Mouse (Mus musculus) hindbrain, embryonic 14.5 days (tissue): ENCODE measurements around the gene Zfp758. TPM values are rescaled to one million over a fixed set of nuclear protein-coding genes. Genes with fewer than 3 reads are reported as not detected.
A peak's percentile ranks its signal among the peaks of the same experiment; 100 is the strongest.
"Not testable (repeated sequence)": the region's sequence is repeated elsewhere in the genome, so short reads cannot be mapped to it uniquely, and the experiment has no call there.

Experiments
- ATAC-seq: fragments of 200-750 bp; cut with Nextera tagmentation; 2 replicates; pipeline ENCODE4 v1.8.0; 2017; ENCODE audit warnings: moderate number of reproducible peaks, mild to moderate bottlenecking, moderate TSS enrichment, moderate library complexity; ENCODE audit not compliant: low FRiP score
- DNase-seq: peaks from one replicate; pipeline ENCODE4 v3.0.0-alpha.2; 2015; ENCODE audit warnings: low spot score
- H3K27ac ChIP-seq: fragments of 300-500 bp; sonication (generic); 2 replicates; pipeline ENCODE4 v1.5.1; 2014; ENCODE audit warnings: mild to moderate bottlenecking, moderate library complexity
- H3K27me3 ChIP-seq: fragments of 300-500 bp; sonication (generic); 2 replicates; pipeline ENCODE4 v1.6.1; 2014; ENCODE audit warnings: mild to moderate bottlenecking, low read length, mixed read lengths; ENCODE audit not compliant: control insufficient read depth, insufficient read depth
- H3K36me3 ChIP-seq: fragments of 300-500 bp; sonication (generic); replicated peaks from 2 replicates; pipeline ENCODE4 v1.6.1; 2014; ENCODE audit not compliant: control insufficient read depth, insufficient read depth
- H3K4me1 ChIP-seq: fragments of 300-500 bp; sonication (generic); replicated peaks from 2 replicates; pipeline ENCODE4 v1.6.1; 2014; ENCODE audit warnings: antibody characterized with exemption, low read length, mixed read lengths; ENCODE audit not compliant: control insufficient read depth, insufficient read depth
- H3K4me2 ChIP-seq: fragments of 300-500 bp; sonication (generic); replicated peaks from 2 replicates; pipeline ENCODE4 v1.6.1; 2014; ENCODE audit warnings: mild to moderate bottlenecking, moderate library complexity
- H3K4me3 ChIP-seq: fragments of 300-500 bp; sonication (generic); replicated peaks from 2 replicates; pipeline ENCODE4 v1.5.1; 2014; ENCODE audit warnings: mild to moderate bottlenecking, low read length
- H3K9ac ChIP-seq: fragments of 300-500 bp; sonication (generic); 2 replicates; pipeline ENCODE4 v1.6.1; 2014
- H3K9me3 ChIP-seq: fragments of 300-500 bp; sonication (generic); 2 replicates; pipeline ENCODE4 v1.6.1; 2016; ENCODE audit warnings: low read length; ENCODE audit not compliant: control insufficient read depth
- WGBS: fragments of 180-500 bp; shearing (Covaris S2); extraction: QIAGEN DNeasy Blood & Tissue Kit; methylation state at CpG from one replicate; pipeline ENCODE4 v1.1.7; 2014; 5-methylcytosine and 5-hydroxymethylcytosine counted together
- polyA plus RNA-seq: library from polyadenylated mRNA; unstranded; fragments of >200 nt; fragmentation: Nextera tagmentation; extraction: Ambion mirVana; gene quantifications from 2 replicates; pipeline ENCODE4 v1.2.1, GENCODE M21; 2014

Gene Zfp758
- 8.8 and 9.1 TPM in 2 replicates for polyA plus RNA-seq

- not testable (repeated sequence) for H3K9me3 ChIP-seq, H3K27me3 ChIP-seq
- under 1% methylated on average over 28 of the region's 43 CpGs for WGBS
- H3K9ac ChIP-seq = peak within 1 kb of the TSS; percentile 76
- peak within 1 kb of the TSS; percentile 71 for H3K4me2 ChIP-seq
- H3K4me1 ChIP-seq = peaks cover 16% of the 10 kb centered on the region
- DNase-seq (peak; percentile 52), ATAC-seq (peak; percentile 98)
- H3K27ac ChIP-seq = peak within 1 kb of the TSS; percentile 68; the same call in 1 of the 2 replicates
- H3K4me3 ChIP-seq = peak within 1 kb of the TSS; percentile 51
- H3K36me3 ChIP-seq = peaks cover 16% of the 10 kb centered on the region
Observed at GRCm38 (mm10) chr17:22361101-22361781, at the start of gene Zfp758, which contains the start of gene Zfp944. Zfp758 (plus strand) TSS chr17:22361453. Zfp944 (minus strand) TSS chr17:22361400.

GRCm38 (mm10) chr17:22314219-22314618 is 47.0 kb upstream of the Zfp758 start:
- not testable (repeated sequence) for H3K27me3 ChIP-seq, H3K4me1 ChIP-seq, H3K9me3 ChIP-seq, H3K36me3 ChIP-seq
- peak overlapping the region; percentile 58 for H3K4me3 ChIP-seq
- peak overlapping the region; percentile 70 for H3K27ac ChIP-seq
- WGBS = 0% methylated on average over 3 of the region's 3 CpGs
- peak overlapping the region; percentile 61 for H3K4me2 ChIP-seq
- ATAC-seq = peak; percentile 67
- H3K9ac ChIP-seq = peak overlapping the region; percentile 74
- DNase-seq = peak; percentile 5

GRCm38 (mm10) chr17:22314730-22315226 is 46.5 kb upstream of the Zfp758 start, which contains the start of gene CT030661.1:
CT030661.1 (minus strand) TSS chr17:22314837.
- DNase-seq (peak; percentile 99), ATAC-seq (peak; percentile 99)
- WGBS = under 1% methylated on average over 20 of the region's 20 CpGs
- Histone ChIP-seq H3K4me2 (peak within 1 kb of the TSS; percentile 61), H3K4me3 (peak within 1 kb of the TSS; percentile 58), H3K27ac (peak within 1 kb of the TSS; percentile 70), H3K9ac (peak within 1 kb of the TSS; percentile 74)
- not testable (repeated sequence) for H3K9me3 ChIP-seq, H3K27me3 ChIP-seq, H3K4me1 ChIP-seq, H3K36me3 ChIP-seq

GRCm38 (mm10) chr17:22315247-22315646 is 46.0 kb upstream of the Zfp758 start:
- not testable (repeated sequence) for H3K36me3 ChIP-seq, H3K9me3 ChIP-seq, DNase-seq, H3K27me3 ChIP-seq, H3K4me1 ChIP-seq
- Histone ChIP-seq H3K27ac (0 out of 2 replicates have a peak overlapping the region, but pooled peaks have one; percentile 9), H3K4me3 (peak overlapping the region; percentile 58), H3K4me2 (peak overlapping the region; percentile 61), H3K9ac (peak overlapping the region; percentile 74)
- ATAC-seq = 0 out of 2 replicates have a peak, but pooled peaks have one; percentile 6
- WGBS = 15% methylated on average over 2 of the region's 2 CpGs

- Histone ChIP-seq H3K27ac (no peak overlapping the region), H3K4me3 (no peak overlapping the region), H3K4me2 (no peak overlapping the region), H3K27me3 (no peaks in the 10 kb centered on the region), H3K9me3 (no peaks in the 10 kb centered on the region), H3K9ac (no peak overlapping the region), H3K36me3 (peaks cover 53% of the 10 kb centered on the region), H3K4me1 (no peaks in the 10 kb centered on the region)
- DNase-seq (peak; percentile 63), ATAC-seq (no peak)
Observed at GRCm38 (mm10) chr17:22352794-22353193, 8.5 kb upstream of the Zfp758 start.

- Histone ChIP-seq H3K4me3 (peak overlapping the region; percentile 51), H3K27me3 (no peaks in the 10 kb centered on the region), H3K36me3 (peaks cover 19% of the 10 kb centered on the region), H3K4me2 (peak overlapping the region; percentile 71), H3K4me1 (peaks cover 16% of the 10 kb centered on the region), H3K9ac (peak overlapping the region; percentile 64), H3K9me3 (peaks cover 5% of the 10 kb centered on the region; the same call in 1 of the 2 replicates), H3K27ac (0 out of 2 replicates have a peak overlapping the region, but pooled peaks have one; percentile 43)
- whole genome bisulfite sequencing = 31% methylated on average over 5 of the region's 5 CpGs
- DNase-seq (no peak), ATAC-seq (no peak)
Observed at GRCm38 (mm10) chr17:22360572-22360971, 681 bp upstream of the Zfp758 start.

- Histone ChIP-seq H3K27ac (no peak overlapping the region), H3K4me3 (no peak overlapping the region), H3K4me1 (peaks cover 16% of the 10 kb centered on the region), H3K4me2 (no peak overlapping the region), H3K36me3 (peaks cover 13% of the 10 kb centered on the region; the same call in 1 of the 2 replicates), H3K27me3 (no peaks in the 10 kb centered on the region), H3K9me3 (peaks cover 29% of the 10 kb centered on the region), H3K9ac (no peak overlapping the region)
- DNase-seq = no peak
- ATAC-seq = no peak
- 95% methylated on average over 3 of the region's 3 CpGs for WGBS
Observed at GRCm38 (mm10) chr17:22363895-22364294, 2.6 kb downstream of the Zfp758 start.

GRCm38 (mm10) chr17:22410756-22411155 is 49.5 kb downstream of the Zfp758 start:
- Histone ChIP-seq H3K9me3 (no peaks in the 10 kb centered on the region), H3K27ac (no peak overlapping the region), H3K4me1 (no peaks in the 10 kb centered on the region), H3K4me3 (no peak overlapping the region), H3K9ac (no peak overlapping the region), H3K4me2 (no peak overlapping the region), H3K36me3 (no peaks in the 10 kb centered on the region), H3K27me3 (no peaks in the 10 kb centered on the region)
- ATAC-seq (no peak), DNase-seq (no peak)
- WGBS = 87% methylated on average over 2 of the region's 2 CpGs

- no peaks in the 10 kb centered on the region for H3K9me3 ChIP-seq
- H3K9ac ChIP-seq = no peak overlapping the region
- H3K27ac ChIP-seq = no peak overlapping the region
- DNase-seq (peak; percentile 83), ATAC-seq (peak; percentile 53; the same call in 1 of the 2 replicates)
- H3K4me2 ChIP-seq = no peak overlapping the region
- no peaks in the 10 kb centered on the region for H3K4me1 ChIP-seq
- no peaks in the 10 kb centered on the region for H3K36me3 ChIP-seq
- H3K4me3 ChIP-seq = no peak overlapping the region
- 3% methylated on average over 3 of the region's 3 CpGs for WGBS
- no peaks in the 10 kb centered on the region for H3K27me3 ChIP-seq
Observed at GRCm38 (mm10) chr17:22417510-22417909, 56.3 kb downstream of the Zfp758 start.
